Mouse (Mus musculus): ENCODE measurements around the gene Serpina12. TPM values are rescaled to one million over a fixed set of nuclear protein-coding genes. Genes with fewer than 3 reads are reported as not detected.

The Serpina12 gene
- total and polyA plus RNA-seq, 3 experiments = 0.04 TPM; not detected in 2

DNA sequence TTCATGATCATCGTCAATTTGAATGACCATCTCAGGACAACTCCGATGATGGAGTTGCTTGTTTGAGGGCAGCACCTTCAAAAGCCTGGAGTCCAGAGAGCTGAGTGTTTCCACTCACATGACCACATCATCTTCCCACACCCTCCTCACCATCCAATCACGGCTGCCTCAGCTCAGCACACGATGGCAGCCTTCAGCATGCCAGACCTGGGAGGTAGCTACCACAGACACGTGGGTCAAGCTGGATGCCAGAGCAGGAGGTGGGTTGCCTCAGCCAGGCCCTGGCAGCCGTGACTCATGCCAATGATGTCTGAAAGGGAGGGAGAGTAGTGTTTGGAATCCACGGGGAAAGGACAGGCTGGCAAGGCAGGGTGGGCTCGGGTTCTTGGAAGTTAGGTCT lies 11.5 kb upstream of the Serpina12 start:
- H3K27me3 ChIP-seq (ENCODE audit: control insufficient read depth in 1 of 2, insufficient read depth in 2 of 2, low read length in 2 of 2) = no peaks in the 10 kb centered on the region; a peak in 1 of 4 replicates
- no peak for TF ChIP-seq RAD21 (IDR thresholded peaks at IDR 0.05; ENCODE audit: low read depth, low read length)
- TF ChIP-seq RCOR1 (IDR thresholded peaks at IDR 0.05; ENCODE audit: low read depth, low read length) = no peak
- TF ChIP-seq KAT2A (conservative IDR thresholded peaks at IDR 0.05; ENCODE audit: low read depth, low read length) = no peak
- TF ChIP-seq ELF1 (IDR thresholded peaks at IDR 0.05; ENCODE audit: low read depth, low read length) = no peak
- TF ChIP-seq JUND (IDR thresholded peaks at IDR 0.05; ENCODE audit: low read depth, low read length) = no peak
- TF ChIP-seq ZC3H11A (IDR thresholded peaks at IDR 0.05; ENCODE audit: low read depth, low read length) = no peak
- TF ChIP-seq MXI1 (IDR thresholded peaks at IDR 0.05; ENCODE audit: low read depth, low read length) = no peak
- H3K9me3 ChIP-seq (replicated peaks; ENCODE audit: insufficient read depth, low read length) = no peaks in the 10 kb centered on the region

DNA sequence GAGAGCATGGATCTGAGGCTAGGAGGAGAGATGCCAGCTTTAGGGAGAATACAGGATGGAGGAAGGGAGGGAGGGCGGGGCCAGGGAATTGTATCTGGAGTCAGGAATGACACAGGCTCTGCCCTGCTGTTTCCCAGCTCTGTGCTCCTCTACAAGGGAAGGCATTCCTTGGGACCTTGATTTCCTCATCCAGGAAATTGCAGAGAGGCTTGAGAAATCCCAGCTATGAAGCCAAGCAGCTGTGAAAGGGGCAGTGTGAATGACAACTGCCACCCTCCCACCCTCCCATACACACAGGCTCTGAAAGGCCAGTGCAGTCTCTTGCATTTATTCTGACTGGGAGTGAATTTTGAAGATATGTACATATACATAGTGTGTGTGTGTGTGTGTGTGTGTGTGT lies 9.8 kb upstream of the Serpina12 start:
- DNase-seq (ENCODE audit: low read depth, low spot score) = no peak
- Histone ChIP-seq H3K4me3 (ENCODE audit: control insufficient read depth in 1 of 2, insufficient read depth in 1 of 2, low read depth in 2 of 2, low read length in 2 of 2) (no peak overlapping the region), H3K27me3 (ENCODE audit: control insufficient read depth in 1 of 2, insufficient read depth in 2 of 2, low read length in 2 of 2) (no peaks in the 10 kb centered on the region; a peak in 1 of 4 replicates), H3K27ac (ENCODE audit: control insufficient read depth, low read depth, low read length) (no peak overlapping the region), H3K9ac (ENCODE audit: control insufficient read depth, low read depth, low read length, poor library complexity, severe bottlenecking) (no peak overlapping the region), H3K4me1 (ENCODE audit: control insufficient read depth in 1 of 2, insufficient read depth in 2 of 2, low read length in 2 of 2) (no peaks in the 10 kb centered on the region), H3K9me3 (replicated peaks; ENCODE audit: insufficient read depth, low read length) (no peaks in the 10 kb centered on the region), H3K79me2 (ENCODE audit: control insufficient read depth, insufficient read depth, low read length, poor library complexity) (no peaks in the 10 kb centered on the region), H3K36me3 (ENCODE audit: control insufficient read depth in 1 of 2, insufficient read depth in 2 of 2, low read length in 2 of 2) (no peaks in the 10 kb centered on the region)
- no peak for TF ChIP-seq HCFC1 (IDR thresholded peaks at IDR 0.05; ENCODE audit: low read depth, low read length)
- TF ChIP-seq CHD2 (IDR thresholded peaks at IDR 0.05; ENCODE audit: low read length) = no peak
- no peak for TF ChIP-seq POLR2AphosphoS5 (IDR thresholded peaks at IDR 0.05; ENCODE audit: borderline replicate concordance, low read depth, low read length)
- TF ChIP-seq KAT2A (conservative IDR thresholded peaks at IDR 0.05; ENCODE audit: low read depth, low read length) = no peak
- no peak for TF ChIP-seq CTCF (IDR thresholded peaks at IDR 0.05 in 2 of 3, conservative IDR thresholded peaks at IDR 0.05 in 1 of 3; ENCODE audit: control insufficient read depth in 1 of 3, insufficient read depth in 1 of 3, low read depth in 2 of 3, low read length in 3 of 3, poor library complexity in 1 of 3, severe bottlenecking in 1 of 3)
- TF ChIP-seq ZMIZ1 (IDR thresholded peaks at IDR 0.05; ENCODE audit: low read depth, low read length) = no peak
- TF ChIP-seq MAFK (IDR thresholded peaks at IDR 0.05; ENCODE audit: borderline replicate concordance, low read depth, low read length) = no peak
- no peak for TF ChIP-seq BHLHE40 (IDR thresholded peaks at IDR 0.05; ENCODE audit: borderline replicate concordance, low read depth, low read length)
- TF ChIP-seq RAD21 (IDR thresholded peaks at IDR 0.05; ENCODE audit: low read depth, low read length) = no peak

More for the DNA sequence above, 11.5 kb upstream of the Serpina12 start:
- H3K36me3 ChIP-seq (ENCODE audit: control insufficient read depth in 1 of 2, insufficient read depth in 2 of 2, low read length in 2 of 2) = no peaks in the 10 kb centered on the region
- H3K9ac ChIP-seq (ENCODE audit: control insufficient read depth, low read depth, low read length, poor library complexity, severe bottlenecking) = no peak overlapping the region
- H3K4me3 ChIP-seq (ENCODE audit: control insufficient read depth in 1 of 2, insufficient read depth in 1 of 2, low read depth in 2 of 2, low read length in 2 of 2) = no peak overlapping the region
- H3K79me2 ChIP-seq (ENCODE audit: control insufficient read depth, insufficient read depth, low read length, poor library complexity) = no peaks in the 10 kb centered on the region
- no peak overlapping the region for H3K27ac ChIP-seq (ENCODE audit: control insufficient read depth, low read depth, low read length)
- no peak for DNase-seq (ENCODE audit: low read depth, low spot score)
- no peaks in the 10 kb centered on the region for H3K4me1 ChIP-seq (ENCODE audit: control insufficient read depth in 1 of 2, insufficient read depth in 2 of 2, low read length in 2 of 2)

DNA sequence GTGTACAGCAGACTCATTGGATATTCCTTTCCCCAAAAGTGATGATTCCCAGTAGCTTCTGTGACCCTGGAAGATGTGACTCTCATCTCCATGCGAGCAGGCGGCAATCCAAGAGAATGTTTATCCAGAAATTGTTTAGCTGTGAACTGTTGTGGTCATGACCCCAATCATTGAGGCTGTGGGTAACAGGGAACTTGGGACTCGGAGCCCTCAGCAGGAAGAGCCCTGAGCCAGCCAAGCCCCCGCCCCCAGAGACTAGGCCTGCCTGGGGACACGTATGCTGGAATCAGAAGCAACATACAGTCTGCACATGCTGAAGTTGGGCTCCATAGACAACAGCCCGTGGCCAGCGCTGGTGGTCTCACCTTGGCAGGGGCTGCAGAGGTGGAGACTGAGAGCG lies 1.5 kb upstream of the Serpina12 start:
- Histone ChIP-seq H3K27ac (ENCODE audit: control insufficient read depth, low read depth, low read length) (no peak overlapping the region), H3K9ac (ENCODE audit: control insufficient read depth, low read depth, low read length, poor library complexity, severe bottlenecking) (no peak overlapping the region), H3K36me3 (ENCODE audit: control insufficient read depth in 1 of 2, insufficient read depth in 2 of 2, low read length in 2 of 2) (no peaks in the 10 kb centered on the region), H3K4me1 (ENCODE audit: control insufficient read depth in 1 of 2, insufficient read depth in 2 of 2, low read length in 2 of 2) (no peaks in the 10 kb centered on the region), H3K27me3 (ENCODE audit: control insufficient read depth in 1 of 2, insufficient read depth in 2 of 2, low read length in 2 of 2) (no peaks in the 10 kb centered on the region), H3K79me2 (ENCODE audit: control insufficient read depth, insufficient read depth, low read length, poor library complexity) (no peaks in the 10 kb centered on the region), H3K4me3 (ENCODE audit: control insufficient read depth in 1 of 2, insufficient read depth in 1 of 2, low read depth in 2 of 2, low read length in 2 of 2) (no peak overlapping the region), H3K9me3 (replicated peaks; ENCODE audit: insufficient read depth, low read length) (no peaks in the 10 kb centered on the region)
- no peak for DNase-seq (ENCODE audit: low read depth, low spot score)
- TF ChIP-seq CTCF (IDR thresholded peaks at IDR 0.05 in 2 of 3, conservative IDR thresholded peaks at IDR 0.05 in 1 of 3; ENCODE audit: control insufficient read depth in 1 of 3, insufficient read depth in 1 of 3, low read depth in 2 of 3, low read length in 3 of 3, poor library complexity in 1 of 3, severe bottlenecking in 1 of 3) (no peak), ELF1 (IDR thresholded peaks at IDR 0.05; ENCODE audit: low read depth, low read length) (no peak), MYC (IDR thresholded peaks at IDR 0.05; ENCODE audit: low read depth, low read length) (no peak), ZKSCAN1 (IDR thresholded peaks at IDR 0.05; ENCODE audit: low read depth, low read length) (no peak), MYB (IDR thresholded peaks at IDR 0.05; ENCODE audit: low read depth, low read length) (no peak), JUND (IDR thresholded peaks at IDR 0.05; ENCODE audit: low read depth, low read length) (no peak), GATA1 (IDR thresholded peaks at IDR 0.05; ENCODE audit: low read depth, low read length) (no peak), POLR2AphosphoS2 (IDR thresholded peaks at IDR 0.05; ENCODE audit: low read length) (no peak), HCFC1 (IDR thresholded peaks at IDR 0.05; ENCODE audit: low read depth, low read length) (no peak), ETS1 (IDR thresholded peaks at IDR 0.05; ENCODE audit: low read depth, low read length) (no peak), KAT2A (conservative IDR thresholded peaks at IDR 0.05; ENCODE audit: low read depth, low read length) (no peak), RAD21 (IDR thresholded peaks at IDR 0.05; ENCODE audit: low read depth, low read length) (no peak), SMC3 (IDR thresholded peaks at IDR 0.05; ENCODE audit: low read depth, low read length) (no peak), SIN3A (IDR thresholded peaks at IDR 0.05; ENCODE audit: low read length) (no peak), MXI1 (IDR thresholded peaks at IDR 0.05; ENCODE audit: low read depth, low read length) (no peak), UBTF (IDR thresholded peaks at IDR 0.05; ENCODE audit: borderline replicate concordance, insufficient read depth, low read depth, low read length) (no peak), USF2 (IDR thresholded peaks at IDR 0.05; ENCODE audit: borderline replicate concordance in 1 of 2, insufficient read depth in 1 of 2, low read depth in 1 of 2, low read length in 2 of 2) (no peak), E2F4 (IDR thresholded peaks at IDR 0.05; ENCODE audit: borderline replicate concordance, low read depth, low read length) (no peak)
